Mouse (Mus musculus): ENCODE data around the gene Rhbdd3. TPM values are rescaled to one million over a fixed set of nuclear protein-coding genes. Genes with fewer than 3 reads are reported as not detected.

Rhbdd3 gene
- total and polyA plus RNA-seq, 3 experiments = 35.9 to 55.7 TPM; not detected in 1

DNA sequence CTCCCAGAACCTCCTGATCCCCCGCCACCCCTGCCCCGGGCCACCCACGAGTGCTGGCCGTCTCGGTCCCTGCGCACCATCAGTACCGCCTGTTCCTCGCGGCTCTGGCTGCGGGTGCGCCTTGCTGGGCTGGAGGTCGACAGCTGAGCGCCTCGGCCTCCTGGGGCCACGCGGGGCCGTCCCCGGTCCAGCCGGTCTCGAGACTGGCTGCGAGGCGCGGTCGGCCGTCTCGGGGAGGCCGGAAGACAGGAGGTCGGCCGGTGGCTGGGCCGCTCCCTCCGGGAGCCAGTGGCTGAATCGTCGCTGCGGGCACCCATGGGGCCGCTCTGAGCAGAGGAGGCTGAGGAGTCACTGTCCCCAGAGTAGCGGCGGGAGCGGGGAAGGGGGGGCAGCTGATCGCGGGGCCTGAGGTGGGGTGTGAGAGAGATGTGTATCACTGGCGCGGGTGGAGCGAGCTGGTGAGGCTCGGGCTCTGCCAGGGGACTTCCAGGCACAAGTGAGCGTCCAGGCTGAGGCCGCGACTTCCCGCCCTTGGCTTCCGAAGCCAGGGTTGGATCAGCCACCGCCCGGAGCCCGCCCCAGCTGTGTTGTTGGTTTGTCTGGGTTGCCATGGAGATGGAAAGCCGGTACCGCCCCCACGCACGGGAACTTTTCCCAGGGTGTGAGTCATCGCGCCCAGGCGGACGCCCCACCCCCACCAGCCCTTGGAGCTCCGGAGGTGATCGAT lies 37.1 kb upstream of the Rhbdd3 start:
- TF ChIP-seq MAFK (IDR thresholded peaks at IDR 0.05; ENCODE audit: borderline replicate concordance, low read depth, low read length) = no peak
- TF ChIP-seq ELF1 (IDR thresholded peaks at IDR 0.05; ENCODE audit: low read depth, low read length) = no peak
- no peak for TF ChIP-seq MYB (IDR thresholded peaks at IDR 0.05; ENCODE audit: low read depth, low read length)
- TF ChIP-seq UBTF (IDR thresholded peaks at IDR 0.05; ENCODE audit: borderline replicate concordance, insufficient read depth, low read depth, low read length) = no peak
- no peak for TF ChIP-seq GABPA (IDR thresholded peaks at IDR 0.05; ENCODE audit: low read depth, low read length)
- no peak for TF ChIP-seq KAT2A (conservative IDR thresholded peaks at IDR 0.05; ENCODE audit: low read depth, low read length)
- no peak for TF ChIP-seq ZMIZ1 (IDR thresholded peaks at IDR 0.05; ENCODE audit: low read depth, low read length)
- no peak for TF ChIP-seq RAD21 (IDR thresholded peaks at IDR 0.05; ENCODE audit: low read depth, low read length)
- TF ChIP-seq GATA1 (IDR thresholded peaks at IDR 0.05; ENCODE audit: low read depth, low read length) = no peak
- no peak for TF ChIP-seq CTCF (IDR thresholded peaks at IDR 0.05 in 2 of 3, conservative IDR thresholded peaks at IDR 0.05 in 1 of 3; ENCODE audit: control insufficient read depth in 1 of 3, insufficient read depth in 1 of 3, low read depth in 2 of 3, low read length in 3 of 3, poor library complexity in 1 of 3, severe bottlenecking in 1 of 3)
- no peak for TF ChIP-seq POLR2A (IDR thresholded peaks at IDR 0.05; ENCODE audit: control insufficient read depth in 1 of 2, insufficient read depth in 1 of 2, low read depth in 1 of 2, low read length in 2 of 2, poor library complexity in 1 of 2)
- TF ChIP-seq MXI1 (IDR thresholded peaks at IDR 0.05; ENCODE audit: low read depth, low read length) = no peak
- TF ChIP-seq ZKSCAN1 (IDR thresholded peaks at IDR 0.05; ENCODE audit: low read depth, low read length) = no peak
- no peak for TF ChIP-seq MYC (IDR thresholded peaks at IDR 0.05; ENCODE audit: low read depth, low read length)
- Histone ChIP-seq H3K27me3 (ENCODE audit: control insufficient read depth in 1 of 2, insufficient read depth in 2 of 2, low read length in 2 of 2) (peaks cover 9 to 14% of the 10 kb centered on the region in 2 experiments), H3K4me3 (ENCODE audit: control insufficient read depth in 1 of 2, insufficient read depth in 1 of 2, low read depth in 2 of 2, low read length in 2 of 2) (no peak overlapping the region), H3K27ac (ENCODE audit: control insufficient read depth, low read depth, low read length) (no peak overlapping the region), H3K9ac (ENCODE audit: control insufficient read depth, low read depth, low read length, poor library complexity, severe bottlenecking) (no peak overlapping the region), H3K36me3 (ENCODE audit: control insufficient read depth in 1 of 2, insufficient read depth in 2 of 2, low read length in 2 of 2) (peaks cover 0 to 5% of the 10 kb centered on the region in 2 experiments; a peak in 2 of 4 replicates), H3K79me2 (ENCODE audit: control insufficient read depth, insufficient read depth, low read length, poor library complexity) (peaks cover 6% of the 10 kb centered on the region), H3K4me1 (ENCODE audit: control insufficient read depth in 1 of 2, insufficient read depth in 2 of 2, low read length in 2 of 2) (peaks cover 0 to 15% of the 10 kb centered on the region in 2 experiments; a peak in 2 of 4 replicates), H3K9me3 (replicated peaks; ENCODE audit: insufficient read depth, low read length) (no peaks in the 10 kb centered on the region)
- no peak for DNase-seq (ENCODE audit: low read depth, low spot score)

DNA sequence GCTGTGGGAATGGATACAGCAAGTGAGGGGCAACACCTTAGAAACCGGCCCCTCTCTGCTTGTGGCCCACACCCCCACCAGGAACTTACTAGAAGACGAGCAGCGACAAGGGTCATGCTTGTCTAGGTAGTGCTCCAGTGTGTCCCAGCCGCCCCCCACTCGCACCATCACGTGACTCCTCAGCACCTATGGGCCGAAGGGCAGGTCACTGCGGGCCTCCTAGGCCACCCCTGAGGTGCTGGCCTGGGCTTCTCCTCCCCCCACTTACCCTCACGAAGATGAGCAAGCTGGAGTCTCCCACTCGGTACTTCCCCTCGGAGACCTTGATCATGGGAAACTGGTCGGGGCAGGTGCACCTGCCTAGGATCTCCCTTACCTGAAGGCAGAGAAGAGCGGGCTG lies 36.4 kb upstream of the Rhbdd3 start:
- Histone ChIP-seq H3K4me3 (ENCODE audit: control insufficient read depth in 1 of 2, insufficient read depth in 1 of 2, low read depth in 2 of 2, low read length in 2 of 2) (no peak overlapping the region), H3K27me3 (ENCODE audit: control insufficient read depth in 1 of 2, insufficient read depth in 2 of 2, low read length in 2 of 2) (peaks cover 9 to 14% of the 10 kb centered on the region in 2 experiments), H3K4me1 (ENCODE audit: control insufficient read depth in 1 of 2, insufficient read depth in 2 of 2, low read length in 2 of 2) (peaks cover 0 to 18% of the 10 kb centered on the region in 2 experiments; a peak in 2 of 4 replicates), H3K79me2 (ENCODE audit: control insufficient read depth, insufficient read depth, low read length, poor library complexity) (peaks cover 6% of the 10 kb centered on the region), H3K9ac (ENCODE audit: control insufficient read depth, low read depth, low read length, poor library complexity, severe bottlenecking) (no peak overlapping the region), H3K36me3 (ENCODE audit: control insufficient read depth in 1 of 2, insufficient read depth in 2 of 2, low read length in 2 of 2) (peaks cover 0 to 6% of the 10 kb centered on the region in 2 experiments; a peak in 2 of 4 replicates), H3K27ac (ENCODE audit: control insufficient read depth, low read depth, low read length) (no peak overlapping the region), H3K9me3 (replicated peaks; ENCODE audit: insufficient read depth, low read length) (no peaks in the 10 kb centered on the region)
- no peak for TF ChIP-seq TAL1 (IDR thresholded peaks at IDR 0.05; ENCODE audit: low read length)
- no peak for DNase-seq (ENCODE audit: low read depth, low spot score)
